Mouse (Mus musculus) testis, adult 2 months (tissue): ENCODE measurements around the gene Gm45140. TPM values are rescaled to one million over a fixed set of nuclear protein-coding genes. Genes with fewer than 3 reads are reported as not detected.

ENCODE experiments used
- H3K27ac ChIP-seq: fragments of 200-500 bp; 2 replicates; pipeline ENCODE4 v1.5.1; 2012; ENCODE audit warnings: low read depth, low read length; ENCODE audit not compliant: control insufficient read depth, insufficient read depth
- H3K27me3 ChIP-seq: fragments of 200-500 bp; 2 replicates; pipeline ENCODE4 v1.6.1; 2012; ENCODE audit warnings: mild to moderate bottlenecking, low read length, moderate library complexity; ENCODE audit not compliant: control insufficient read depth, insufficient read depth
- H3K36me3 ChIP-seq: fragments of 200-500 bp; 2 replicates; pipeline ENCODE4 v1.6.1; 2012; ENCODE audit warnings: mild to moderate bottlenecking, low read length; ENCODE audit not compliant: control insufficient read depth, insufficient read depth
- H3K4me1 ChIP-seq: fragments of 200-500 bp; 2 replicates; pipeline ENCODE4 v1.6.1; 2012; ENCODE audit warnings: low read length; ENCODE audit not compliant: control insufficient read depth, insufficient read depth
- H3K4me3 ChIP-seq: fragments of 200-500 bp; 2 replicates; pipeline ENCODE4 v1.5.1; 2012; ENCODE audit warnings: low read depth, mild to moderate bottlenecking, low read length, moderate library complexity, mixed read lengths; ENCODE audit not compliant: control insufficient read depth
- CTCF ChIP-seq: fragments of 200-500 bp; IDR thresholded peaks from 2 replicates; pipeline ENCODE4 v1.5.1; 2012; ENCODE audit warnings: low read depth, mild to moderate bottlenecking, inconsistent platforms, low read length, moderate library complexity; ENCODE audit not compliant: control insufficient read depth, insufficient read depth, insufficient replicate concordance
- POLR2A ChIP-seq: fragments of 200-500 bp; IDR thresholded peaks from 2 replicates; pipeline ENCODE4 v1.6.1; 2012; ENCODE audit warnings: low read depth, mild to moderate bottlenecking, inconsistent platforms, low read length, moderate library complexity; ENCODE audit not compliant: control insufficient read depth
- polyA plus RNA-seq: library from polyadenylated mRNA; depleted of rRNA; stranded (reverse); fragments of >200 nt; gene quantifications from 2 replicates; pipeline ENCODE4 v1.2.3, GENCODE M21; 2012

Gm45140 gene
- polyA plus RNA-seq, 1 experiment, result 0.95 TPM

DNA sequence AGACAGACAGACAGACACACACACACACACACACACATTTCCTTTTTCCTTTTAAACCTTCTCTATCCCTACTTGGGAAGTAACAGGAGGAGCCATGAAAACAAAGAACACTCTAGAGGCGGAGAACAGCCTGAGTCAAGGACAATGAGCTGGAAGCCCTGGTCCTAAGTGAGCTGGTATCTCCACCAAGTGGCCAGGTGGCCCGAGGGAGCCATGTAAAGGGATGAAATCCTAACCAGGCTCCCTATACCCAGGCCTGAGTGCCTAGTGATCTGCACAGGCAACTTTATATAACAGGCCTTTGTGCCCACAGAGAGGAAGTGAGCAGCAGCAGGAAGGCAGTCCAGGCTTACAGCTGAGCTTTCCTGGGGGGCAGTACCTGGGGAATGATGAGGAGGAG lies 28.7 kb downstream of the Gm45140 start:
- no peak for TF ChIP-seq POLR2A
- no peak for TF ChIP-seq CTCF
- H3K36me3 ChIP-seq, result no peaks in the 10 kb centered on the region
- H3K27ac ChIP-seq, result no peak overlapping the region
- peaks cover 7% of the 10 kb centered on the region for H3K4me1 ChIP-seq
- no peak overlapping the region for H3K4me3 ChIP-seq
- no peaks in the 10 kb centered on the region for H3K27me3 ChIP-seq

DNA sequence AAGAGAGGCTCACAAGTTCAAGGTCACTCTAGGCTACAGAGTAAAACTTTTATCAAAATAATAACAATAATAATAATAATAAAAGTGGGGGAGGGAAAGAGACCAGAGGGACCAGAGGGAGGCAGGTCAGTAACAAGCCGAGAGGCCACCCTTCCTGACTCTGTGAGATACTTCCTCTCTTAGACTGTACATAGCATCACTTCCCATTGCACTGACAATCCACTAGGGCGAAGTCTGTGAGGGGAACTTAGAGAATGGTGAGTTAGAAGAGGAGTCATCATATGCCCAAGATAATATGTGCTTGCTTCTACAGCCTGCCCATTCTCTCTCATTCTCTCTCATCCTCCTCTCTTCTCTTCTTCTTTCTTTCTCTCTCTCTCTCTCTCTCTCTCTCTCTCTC lies 29.6 kb downstream of the Gm45140 start:
- Histone ChIP-seq H3K27me3 (no peaks in the 10 kb centered on the region), H3K27ac (no peak overlapping the region), H3K36me3 (no peaks in the 10 kb centered on the region), H3K4me1 (peaks cover 7% of the 10 kb centered on the region), H3K4me3 (no peak overlapping the region)
- TF ChIP-seq CTCF (no peak), POLR2A (no peak)

DNA sequence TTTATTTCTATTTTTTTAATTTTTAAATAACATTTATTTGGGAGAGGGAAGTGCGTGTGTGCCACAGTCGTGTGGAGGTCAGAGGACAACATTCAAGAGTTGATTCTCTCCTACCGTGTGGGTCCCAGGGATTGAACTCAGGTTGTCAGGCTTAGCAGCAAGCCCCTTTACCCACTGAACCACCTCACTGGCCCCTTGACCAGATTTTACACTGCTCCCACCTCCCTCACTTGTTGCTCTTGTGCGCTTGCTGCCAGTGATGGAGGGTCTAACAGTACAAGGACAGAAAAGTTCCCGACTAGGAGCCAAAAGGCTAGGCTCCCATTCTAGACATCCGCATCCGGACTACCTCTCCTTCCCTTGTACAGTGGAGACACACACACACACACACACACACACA lies 30.1 kb downstream of the Gm45140 start:
- Histone ChIP-seq H3K27ac (no peak overlapping the region), H3K27me3 (no peaks in the 10 kb centered on the region), H3K4me1 (peaks cover 7% of the 10 kb centered on the region), H3K4me3 (no peak overlapping the region), H3K36me3 (no peaks in the 10 kb centered on the region)
- TF ChIP-seq POLR2A (no peak), CTCF (no peak)

DNA sequence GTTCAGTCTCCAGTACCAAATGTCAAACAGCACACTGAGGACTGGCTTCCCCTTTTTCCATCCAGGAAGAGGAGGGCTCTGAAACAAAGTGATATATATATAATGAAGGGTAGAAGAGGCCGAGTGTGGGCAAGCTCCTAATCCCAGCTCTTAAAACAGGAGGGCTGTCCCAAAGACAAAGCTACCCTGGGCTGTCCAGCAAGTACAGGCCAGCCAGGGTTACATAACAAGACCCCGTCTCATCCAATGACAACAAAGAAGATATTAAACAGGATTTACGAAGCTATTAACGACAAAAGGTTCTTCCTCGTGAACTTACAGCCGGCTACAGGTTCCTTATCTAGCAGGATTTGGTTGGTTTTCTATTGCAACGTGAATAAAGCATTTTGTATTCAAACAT lies 30.7 kb downstream of the Gm45140 start:
- Histone ChIP-seq H3K4me1 (peaks cover 5% of the 10 kb centered on the region), H3K27me3 (no peaks in the 10 kb centered on the region), H3K36me3 (no peaks in the 10 kb centered on the region), H3K27ac (no peak overlapping the region), H3K4me3 (no peak overlapping the region)
- TF ChIP-seq CTCF, result no peak
- TF ChIP-seq POLR2A, result no peak

DNA sequence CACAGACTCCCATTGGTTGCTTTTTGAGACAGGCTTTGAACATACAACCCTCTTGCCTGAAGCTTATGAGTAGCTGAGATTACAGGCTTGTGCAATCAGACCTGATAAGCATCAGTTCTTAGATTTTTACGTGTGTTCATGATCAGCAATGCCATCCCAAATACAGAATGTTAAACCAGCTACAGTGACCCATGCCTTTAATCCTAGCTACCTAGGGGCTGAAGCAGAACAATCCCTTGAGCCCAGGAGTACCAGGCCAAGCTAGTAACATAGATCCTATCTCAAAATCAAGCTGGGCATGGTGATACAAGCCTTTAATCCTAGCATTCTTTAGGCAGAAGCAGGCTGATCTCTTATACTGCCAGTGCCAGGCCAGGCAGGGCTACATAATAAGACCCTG lies 31.6 kb downstream of the Gm45140 start:
- H3K36me3 ChIP-seq, result no peaks in the 10 kb centered on the region
- H3K27me3 ChIP-seq, result no peaks in the 10 kb centered on the region
- no peak overlapping the region for H3K27ac ChIP-seq
- TF ChIP-seq CTCF, result no peak
- no peak for TF ChIP-seq POLR2A
- H3K4me1 ChIP-seq, result no peaks in the 10 kb centered on the region; the same call in none of the 2 replicates
- no peak overlapping the region for H3K4me3 ChIP-seq

DNA sequence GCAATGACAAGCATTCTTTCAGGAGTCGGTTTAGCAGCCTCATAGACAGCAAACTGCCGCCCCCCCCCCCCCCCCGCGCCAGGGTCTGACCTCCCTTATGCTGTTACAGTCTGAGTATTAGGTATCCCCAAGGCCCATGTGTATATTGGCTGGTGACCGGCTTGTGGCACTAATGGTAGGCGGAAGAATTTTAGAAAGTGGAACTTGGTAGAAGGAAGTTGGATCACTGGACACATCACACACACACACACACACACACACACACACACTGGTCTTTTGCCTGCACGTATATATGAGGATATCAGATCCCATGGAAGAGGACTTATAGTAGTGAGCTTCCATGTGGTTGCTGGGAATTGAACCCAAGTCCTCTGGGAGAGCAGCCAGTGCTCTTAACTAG lies 33.1 kb downstream of the Gm45140 start:
- no peak for TF ChIP-seq POLR2A
- Histone ChIP-seq H3K27ac (no peak overlapping the region), H3K4me1 (no peaks in the 10 kb centered on the region; the same call in none of the 2 replicates), H3K4me3 (no peak overlapping the region), H3K36me3 (no peaks in the 10 kb centered on the region), H3K27me3 (no peaks in the 10 kb centered on the region)

DNA sequence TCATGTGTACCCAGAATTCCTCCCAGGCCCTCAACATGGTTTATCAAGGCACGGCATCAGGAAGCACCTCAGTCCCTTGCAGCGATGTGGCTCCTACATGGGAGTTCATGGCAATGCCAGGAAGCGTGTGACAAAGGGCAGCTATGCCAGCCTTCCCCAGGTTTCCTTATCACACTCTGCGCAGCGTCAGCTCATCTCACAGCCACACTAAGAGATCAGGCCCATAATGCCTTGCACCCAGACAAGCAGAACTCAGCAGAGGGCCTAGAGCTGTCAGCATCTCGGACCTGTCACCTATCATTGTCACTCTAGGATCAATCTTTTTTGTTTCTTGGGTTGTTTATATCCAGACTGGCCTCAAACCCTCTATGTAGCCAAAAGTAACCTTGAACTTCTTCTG lies 36.0 kb downstream of the Gm45140 start:
- Histone ChIP-seq H3K4me3 (no peak overlapping the region), H3K27me3 (no peaks in the 10 kb centered on the region)

DNA sequence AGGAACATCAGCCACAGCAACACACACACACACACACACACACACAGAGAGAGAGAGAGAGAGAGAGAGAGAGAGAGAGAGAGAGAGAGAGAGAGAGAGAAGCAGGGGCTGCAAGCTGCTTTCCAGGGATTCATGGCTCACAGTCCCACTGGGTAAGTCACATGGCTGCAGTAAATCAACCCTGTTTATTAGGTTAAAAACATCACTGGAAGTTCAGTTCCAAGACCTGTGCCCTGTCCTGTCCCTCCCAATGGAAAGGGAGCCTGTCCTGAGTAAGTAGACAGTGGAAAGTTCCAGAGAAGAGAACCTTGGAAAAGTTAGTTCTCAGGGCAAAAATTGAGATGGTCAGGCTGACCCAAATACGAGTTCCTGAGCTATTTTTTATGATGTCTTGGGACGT lies 38.3 kb downstream of the Gm45140 start:
- H3K4me1 ChIP-seq, result no peaks in the 10 kb centered on the region; the same call in none of the 2 replicates
- no peak for TF ChIP-seq CTCF
- TF ChIP-seq POLR2A, result no peak
- H3K27ac ChIP-seq, result no peak overlapping the region
- H3K27me3 ChIP-seq, result no peaks in the 10 kb centered on the region
- no peak overlapping the region for H3K4me3 ChIP-seq
- H3K36me3 ChIP-seq, result no peaks in the 10 kb centered on the region; the same call in 1 of the 2 replicates

More for the DNA sequence above, 36.0 kb downstream of the Gm45140 start:
- H3K36me3 ChIP-seq, result no peaks in the 10 kb centered on the region
- TF ChIP-seq POLR2A, result no peak
- no peak for TF ChIP-seq CTCF
- H3K4me1 ChIP-seq, result no peaks in the 10 kb centered on the region; the same call in none of the 2 replicates
- H3K27ac ChIP-seq, result no peak overlapping the region
